Mouse (Mus musculus): ENCODE measurements around the gene Kif26a. TPM values are rescaled to one million over a fixed set of nuclear protein-coding genes. Genes with fewer than 3 reads are reported as not detected.

Kif26a gene
- total RNA-seq, 2 experiments from 2014 or later = 3.6 to 3.7 TPM

DNA sequence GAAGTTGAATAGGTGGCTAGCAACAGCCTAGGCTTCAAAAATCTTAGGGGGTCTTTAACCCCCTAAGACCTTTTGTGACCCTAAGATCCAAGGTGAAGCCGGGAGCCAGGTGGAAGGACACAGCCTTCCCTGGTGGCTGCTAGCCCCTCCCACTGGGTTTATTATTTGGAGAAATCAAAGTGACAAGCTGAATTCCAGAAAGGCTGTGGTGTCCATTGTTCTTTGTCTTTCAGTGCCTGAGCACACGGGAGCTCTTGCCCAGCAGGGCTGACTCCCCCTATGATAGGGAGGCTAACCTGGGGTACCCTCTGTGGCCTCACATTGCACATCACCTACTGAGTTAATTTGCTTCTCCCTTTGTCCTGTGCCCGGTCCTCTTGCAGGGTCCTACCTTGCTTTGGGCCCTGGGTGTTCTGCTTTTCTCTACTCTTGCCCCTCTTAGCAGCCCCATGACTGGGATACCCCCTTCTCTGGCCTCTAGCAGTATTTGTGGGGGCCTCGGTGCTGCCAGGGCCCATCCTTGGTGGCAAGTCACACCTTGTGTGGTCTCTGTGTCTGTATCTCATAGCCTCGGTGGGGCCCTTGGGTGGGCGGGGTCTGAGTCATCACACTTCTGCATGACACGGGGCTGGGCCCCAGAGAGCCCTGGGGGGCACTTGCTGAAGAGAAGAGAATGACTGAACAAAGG lies 36.1 kb downstream of the Kif26a start:
- no peak for DNase-seq
- intact Hi-C loops (cut with DNase I) = no loop called here
- H3K4me3 ChIP-seq = no peak overlapping the region
- TF ChIP-seq CTCF (IDR thresholded peaks at IDR 0.05) = no peak
- peak overlapping the region; percentile 83 for H3K27ac ChIP-seq

DNA sequence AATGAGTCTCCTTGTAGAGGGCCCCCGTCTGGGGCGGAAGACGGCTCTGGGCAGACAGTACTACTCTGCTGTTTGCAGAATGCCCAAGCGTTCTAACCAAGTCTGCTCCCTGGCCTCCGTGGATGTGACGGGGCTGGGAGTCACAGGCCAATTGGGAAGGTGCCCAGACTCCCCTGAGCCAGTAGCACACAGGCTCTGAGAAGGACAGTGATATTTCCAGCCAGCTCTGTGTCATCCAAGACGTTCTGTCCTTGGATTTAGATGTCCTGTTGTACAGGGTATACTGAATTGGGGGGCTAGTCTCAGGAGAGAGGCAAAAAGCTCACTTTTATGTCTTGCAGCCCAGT lies 36.6 kb downstream of the Kif26a start:
- Histone ChIP-seq H3K4me3 (no peak overlapping the region), H3K27ac (peak overlapping the region; percentile 83)
- DNase-seq = peak; percentile 71
- no peak for TF ChIP-seq CTCF (IDR thresholded peaks at IDR 0.05)
- intact Hi-C loops (cut with DNase I) = no loop called here

DNA sequence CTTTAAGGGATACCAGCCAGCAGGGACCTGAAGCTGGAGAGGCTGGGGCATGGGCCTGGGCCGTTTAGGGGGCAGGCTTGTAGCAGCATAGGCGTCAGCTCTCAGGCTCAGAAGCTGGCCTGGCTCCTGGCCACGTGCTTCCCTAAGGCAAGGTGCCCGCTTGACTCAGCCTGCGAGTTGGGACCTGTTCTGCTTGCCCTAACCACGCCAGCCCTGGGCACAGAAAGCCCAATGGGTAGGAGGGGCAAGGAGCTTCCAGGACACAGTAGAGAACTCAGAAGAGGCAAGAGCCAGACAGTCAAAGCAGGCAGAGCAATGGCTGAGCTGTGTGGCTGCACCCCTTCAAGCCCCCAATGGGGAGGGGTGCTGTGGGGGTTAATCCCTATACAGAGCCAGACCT lies 37.7 kb downstream of the Kif26a start:
- no peak for TF ChIP-seq CTCF (IDR thresholded peaks at IDR 0.05)
- Histone ChIP-seq H3K27ac (peak overlapping the region; percentile 83), H3K4me3 (no peak overlapping the region)
- peak; percentile 82 for DNase-seq
- intact Hi-C loops (cut with DNase I) = loop anchor here (1.0 kb wide), 1 partner anchor 37 kb away; the partner anchor contains the start of gene Kif26a

DNA sequence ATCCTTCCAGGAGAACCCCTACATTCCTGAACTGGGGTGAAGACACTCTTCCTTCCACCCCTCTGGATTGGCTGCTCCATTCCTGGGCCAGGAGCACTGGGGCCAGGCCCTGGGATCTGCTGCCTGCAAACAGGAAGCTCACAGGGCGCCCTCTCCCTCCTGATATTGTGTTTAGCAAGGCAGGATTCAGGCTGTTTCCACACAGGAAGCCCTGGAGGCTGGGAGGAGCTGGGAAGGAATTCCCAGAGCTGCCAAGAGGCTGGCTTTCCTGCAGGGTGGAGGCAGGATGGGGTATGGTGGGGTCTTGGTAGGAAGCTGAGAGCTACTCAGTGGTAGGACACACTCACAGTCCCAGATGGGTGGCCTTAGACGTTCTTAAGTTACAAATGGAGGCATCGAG lies 38.4 kb downstream of the Kif26a start:
- peak overlapping the region; percentile 29 for H3K4me3 ChIP-seq

DNA sequence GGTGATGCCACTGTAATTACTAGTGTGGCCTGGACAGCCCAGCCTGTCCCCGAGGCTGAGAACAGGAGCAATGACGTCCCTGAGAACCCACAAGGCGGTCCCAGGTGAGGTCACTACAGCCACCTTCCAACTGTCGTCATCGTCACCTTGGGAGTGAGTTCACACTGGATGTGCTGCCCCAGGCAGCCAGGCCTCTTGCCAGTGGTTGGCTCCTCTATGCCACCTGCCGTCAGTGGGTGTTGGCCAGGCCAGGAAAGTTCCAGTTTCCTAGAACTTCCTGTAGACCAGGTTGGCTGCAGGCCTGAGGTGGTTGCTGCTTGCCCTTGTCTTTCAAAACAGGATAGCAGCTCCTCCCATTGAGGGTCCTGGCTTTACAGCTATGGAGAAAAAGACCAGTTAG lies 40.9 kb downstream of the Kif26a start:
- no peak for TF ChIP-seq CTCF (IDR thresholded peaks at IDR 0.05)
- peak; percentile 58 for DNase-seq
- H3K27ac ChIP-seq = peak overlapping the region; percentile 43; the same call in 1 of the 2 replicates
- intact Hi-C loops (cut with DNase I) = no loop called here
- H3K4me3 ChIP-seq = no peak overlapping the region

More for the DNA sequence above, 38.4 kb downstream of the Kif26a start:
- TF ChIP-seq CTCF (IDR thresholded peaks at IDR 0.05) = peak; percentile 18; the same call in 1 of the 2 replicates
- intact Hi-C loops (cut with DNase I) = loop anchor here (1.0 kb wide), 1 partner anchor 38 kb away; the partner anchor contains the start of gene Kif26a
- peak overlapping the region; percentile 83 for H3K27ac ChIP-seq
- DNase-seq = peak; percentile 75

DNA sequence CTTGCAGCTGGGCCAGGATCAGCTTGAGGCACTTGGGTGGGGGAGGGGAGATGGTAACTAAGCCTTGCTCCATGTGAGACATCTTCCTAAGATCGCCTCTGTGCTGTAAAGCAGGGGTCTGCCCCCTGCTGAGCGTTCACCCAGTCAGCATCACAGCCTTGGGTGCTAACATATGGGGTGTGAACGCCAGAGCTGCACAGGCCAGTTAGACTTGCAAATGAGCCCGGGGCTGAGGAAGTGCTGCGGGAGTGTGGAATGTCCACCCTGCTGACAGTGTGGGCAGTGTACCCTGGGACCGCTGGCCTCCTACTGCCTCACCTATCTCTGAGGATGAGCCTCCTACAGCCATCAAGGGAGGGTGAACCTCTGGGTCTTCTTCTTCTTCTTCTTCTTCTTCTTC lies 45.7 kb downstream of the Kif26a start:
- no peak overlapping the region for H3K27ac ChIP-seq
- no peak overlapping the region for H3K4me3 ChIP-seq
- DNase-seq = no peak
- intact Hi-C loops (cut with DNase I) = no loop called here
- TF ChIP-seq CTCF (IDR thresholded peaks at IDR 0.05) = no peak

DNA sequence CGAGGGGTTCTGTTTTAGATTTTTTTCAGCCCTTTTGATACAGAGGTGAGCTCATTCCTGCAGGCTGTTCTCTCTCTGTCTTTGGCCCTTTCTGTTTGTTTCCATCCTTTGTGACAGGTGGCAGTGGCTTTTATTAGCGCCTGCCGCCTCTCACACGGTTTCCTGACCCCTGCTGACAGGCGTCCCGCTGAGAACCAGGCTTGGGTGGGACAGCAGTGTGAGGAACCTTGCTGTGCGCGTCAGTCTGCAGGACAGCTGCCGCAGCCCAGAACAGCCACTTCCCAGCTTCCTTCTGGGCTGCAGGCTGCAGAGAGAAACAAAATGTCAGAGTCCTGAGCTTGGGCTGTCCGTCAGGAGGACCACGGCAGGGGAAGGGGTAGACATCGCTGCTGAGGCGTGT lies 49.0 kb downstream of the Kif26a start:
- no peak for TF ChIP-seq CTCF (IDR thresholded peaks at IDR 0.05)
- no peak for DNase-seq
- intact Hi-C loops (cut with DNase I) = no loop called here
- Histone ChIP-seq H3K27ac (no peak overlapping the region), H3K4me3 (no peak overlapping the region)

DNA sequence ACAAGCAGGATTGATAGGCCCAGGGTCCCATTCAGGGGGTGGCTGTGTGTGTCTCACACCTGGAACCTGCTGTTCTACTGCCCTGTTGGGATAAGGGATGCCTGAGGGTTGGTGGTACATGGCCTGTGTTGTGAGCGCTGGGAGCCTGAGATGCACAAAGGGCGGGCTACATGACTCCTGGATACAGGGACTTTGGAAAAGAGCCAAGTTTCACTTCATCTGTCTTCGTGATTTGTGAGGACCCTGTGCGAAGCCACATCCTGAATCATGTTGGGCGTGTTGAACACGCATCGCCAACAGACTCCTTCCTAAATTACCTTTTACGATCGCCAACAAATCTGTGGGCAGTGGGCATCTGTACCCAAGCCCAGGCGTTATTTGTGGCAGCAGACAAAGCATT lies 50.6 kb downstream of the Kif26a start:
- intact Hi-C loops (cut with DNase I) = no loop called here

DNA sequence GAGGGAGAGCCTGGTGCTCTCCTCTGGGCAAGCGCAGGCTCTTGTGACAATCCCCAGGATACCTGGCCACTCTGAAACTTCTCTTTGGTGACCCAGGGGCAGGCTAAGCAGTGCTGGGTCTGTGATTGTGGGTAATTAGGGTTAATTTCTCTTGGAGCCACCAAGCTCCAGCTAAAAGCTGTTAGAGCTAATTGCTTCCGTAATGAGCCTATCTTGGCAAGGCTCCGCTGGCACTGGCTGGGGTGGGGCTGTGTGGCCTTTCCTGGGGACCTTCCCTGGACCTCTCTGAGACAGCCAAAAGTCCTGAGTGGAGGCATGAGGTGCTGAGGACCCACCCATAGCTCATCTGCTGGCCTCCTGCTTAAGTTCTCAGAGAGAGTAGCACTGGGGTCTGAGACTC lies 53.4 kb downstream of the Kif26a start:
- no peak overlapping the region for H3K27ac ChIP-seq
- intact Hi-C loops (cut with DNase I) = no loop called here
- DNase-seq = no peak
- TF ChIP-seq CTCF (IDR thresholded peaks at IDR 0.05) = no peak
- no peak overlapping the region for H3K4me3 ChIP-seq

More for the DNA sequence above, 50.6 kb downstream of the Kif26a start:
- no peak overlapping the region for H3K27ac ChIP-seq
- no peak for TF ChIP-seq CTCF (IDR thresholded peaks at IDR 0.05)
- no peak overlapping the region for H3K4me3 ChIP-seq
- DNase-seq = no peak

DNA sequence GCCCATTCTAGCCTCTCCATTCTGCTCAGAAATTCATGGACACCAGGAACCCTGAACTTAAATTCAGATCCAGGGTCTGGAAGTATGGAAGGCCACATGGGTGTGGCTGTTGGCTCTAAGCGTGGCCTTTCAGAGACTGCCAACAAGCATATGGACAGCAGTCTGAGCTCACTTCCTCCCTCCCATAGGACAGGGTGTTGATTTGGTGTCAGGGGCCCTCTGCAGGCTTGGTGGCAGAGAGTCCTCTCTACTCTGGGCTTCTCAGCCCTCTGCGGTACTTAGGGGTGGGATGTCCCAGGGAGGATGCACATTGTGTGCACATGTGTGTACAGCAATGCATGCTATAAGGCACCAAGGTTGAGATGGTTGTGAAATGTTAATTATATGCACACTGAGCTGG lies 54.0 kb downstream of the Kif26a start:
- no peak overlapping the region for H3K4me3 ChIP-seq
- H3K27ac ChIP-seq = no peak overlapping the region
- no peak; the same call in 1 of the 2 replicates for TF ChIP-seq CTCF (IDR thresholded peaks at IDR 0.05)
- no peak for DNase-seq
- intact Hi-C loops (cut with DNase I) = no loop called here

DNA sequence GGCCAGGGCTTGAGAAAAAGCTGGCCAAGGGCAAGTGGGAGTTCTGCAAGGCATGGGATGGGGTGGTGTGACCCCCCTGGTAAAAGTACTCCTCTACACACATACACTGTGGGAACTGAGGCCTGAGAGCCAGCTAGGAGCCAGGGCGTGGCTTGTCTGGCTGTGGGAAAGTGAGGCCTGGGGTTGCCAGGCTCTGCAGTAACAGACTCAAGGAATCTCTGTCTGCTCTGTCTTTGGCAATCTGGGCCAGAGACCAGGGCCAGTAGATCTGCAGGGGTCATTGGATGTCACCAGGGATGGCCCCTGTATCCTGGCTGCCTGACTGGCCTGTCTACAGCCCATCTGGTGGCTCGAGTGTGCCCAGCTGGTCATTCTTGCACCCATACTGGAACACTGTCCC lies 61.2 kb downstream of the Kif26a start:
- Histone ChIP-seq H3K4me3 (no peak overlapping the region), H3K27ac (no peak overlapping the region)
- TF ChIP-seq CTCF (IDR thresholded peaks at IDR 0.05) = no peak
- DNase-seq = no peak
- intact Hi-C loops (cut with DNase I) = no loop called here

DNA sequence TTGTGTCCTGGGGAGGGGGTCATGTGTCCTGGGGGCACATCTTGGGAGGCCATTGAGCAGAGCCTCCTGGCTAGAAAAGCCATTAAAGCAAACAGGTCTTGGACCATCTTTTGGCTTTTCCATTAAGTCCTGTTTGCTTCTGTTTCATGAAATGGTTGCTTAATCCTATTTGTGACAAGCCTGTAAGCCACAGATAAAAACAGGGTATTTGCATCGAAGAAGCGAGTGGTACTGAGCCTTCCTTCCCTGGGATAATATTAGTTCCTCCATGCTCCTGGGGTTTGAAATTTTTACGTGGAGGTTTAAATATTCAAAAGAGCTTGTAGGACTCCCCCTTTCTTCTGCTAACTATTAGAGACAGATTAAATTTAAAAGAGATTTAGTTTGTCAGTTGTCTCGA lies 61.7 kb downstream of the Kif26a start:
- intact Hi-C loops (cut with DNase I) = no loop called here
- no peak overlapping the region for H3K4me3 ChIP-seq
- no peak overlapping the region for H3K27ac ChIP-seq
- DNase-seq = no peak
- TF ChIP-seq CTCF (IDR thresholded peaks at IDR 0.05) = no peak

DNA sequence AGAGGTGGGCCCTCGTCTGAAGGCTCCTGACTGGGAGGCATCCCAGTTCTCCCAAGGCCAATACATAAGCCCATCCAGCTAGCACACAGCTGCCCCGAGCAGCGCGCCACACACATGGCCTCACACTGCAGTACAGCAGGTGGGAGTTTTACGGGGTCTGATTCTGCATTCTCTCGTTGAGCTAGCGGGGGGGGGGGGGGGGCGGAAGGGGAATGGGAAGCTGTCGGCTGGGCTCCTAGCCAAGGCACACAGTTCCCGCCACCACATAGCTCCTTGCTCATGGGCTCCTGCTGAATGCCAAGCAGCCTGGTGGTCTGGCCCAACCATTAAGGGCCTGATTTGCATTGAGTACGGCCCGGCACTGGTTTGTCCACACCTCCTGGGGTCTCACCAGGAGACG lies 64.6 kb downstream of the Kif26a start:
- H3K4me3 ChIP-seq = no peak overlapping the region
- intact Hi-C loops (cut with DNase I) = no loop called here
- no peak for TF ChIP-seq CTCF (IDR thresholded peaks at IDR 0.05)
- DNase-seq = no peak
- H3K27ac ChIP-seq = no peak overlapping the region

DNA sequence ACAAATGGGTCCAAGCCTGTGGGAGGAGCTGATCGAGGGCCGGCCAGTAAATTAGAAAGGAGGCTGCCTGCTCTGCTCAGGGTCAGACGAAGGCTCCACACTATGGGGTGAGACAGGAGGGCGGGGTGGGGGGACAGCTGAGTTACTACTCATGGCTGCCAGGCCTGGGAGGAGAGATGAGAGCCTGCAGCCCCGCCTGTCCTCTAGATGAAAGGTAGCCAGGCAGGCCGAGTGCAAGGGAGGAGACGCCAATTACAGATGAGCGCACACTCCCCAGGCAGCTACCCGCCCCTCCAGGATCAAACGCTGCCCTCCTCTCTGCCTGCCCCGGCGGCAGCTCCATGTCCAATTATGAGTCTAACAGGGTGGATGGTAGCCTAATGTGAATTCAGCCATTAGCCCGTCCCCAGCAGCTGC lies 68.4 kb downstream of the Kif26a start:
- Histone ChIP-seq H3K4me3 (no peak overlapping the region), H3K27ac (no peak overlapping the region)
- no peak for TF ChIP-seq CTCF (IDR thresholded peaks at IDR 0.05)
- DNase-seq = no peak
- intact Hi-C loops (cut with DNase I) = no loop called here

All from gastrocnemius, adult 2 months (tissue).